Mouse (Mus musculus): ENCODE data around the gene Mcu. TPM values are rescaled to one million over a fixed set of nuclear protein-coding genes. Genes with fewer than 3 reads are reported as not detected.

Mcu gene
- polyA plus RNA-seq, 1 experiment from 2014 or later: 14.6 TPM

DNA sequence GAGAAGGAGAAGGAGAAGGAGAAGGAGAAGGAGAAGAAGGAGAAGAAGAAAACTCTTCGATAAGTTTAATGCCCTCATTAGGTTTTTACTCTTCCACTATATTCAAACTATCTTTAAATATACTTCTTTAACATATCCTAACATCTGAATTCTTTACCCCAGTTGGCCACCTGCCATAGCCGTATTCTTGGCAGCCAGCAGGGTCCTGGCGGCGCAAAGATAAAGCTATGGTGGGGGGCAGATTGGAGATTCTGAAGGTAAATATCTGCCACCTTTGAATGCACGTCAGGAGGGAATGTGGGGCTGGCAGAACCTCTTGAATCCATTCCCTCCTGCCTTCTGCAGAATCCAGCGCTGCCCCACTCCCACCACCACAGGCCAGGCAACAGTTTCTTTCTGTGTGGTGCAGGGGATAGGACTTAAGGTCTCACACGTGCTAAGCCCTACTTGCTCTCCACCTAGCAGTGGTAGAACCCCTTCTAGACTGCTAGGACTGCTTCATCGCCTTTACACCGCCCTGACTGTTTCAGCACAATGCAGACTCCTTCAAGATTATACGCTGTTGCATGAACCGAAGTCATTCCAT is 11.5 kb downstream of the Mcu start:
- Histone ChIP-seq H3K4me2 (no peak overlapping the region), H3K27me3 (replicated peaks) (no peaks in the 10 kb centered on the region), H3K4me3 (no peak overlapping the region), H3K27ac (no peak overlapping the region), H3K9me3 (replicated peaks) (no peaks in the 10 kb centered on the region), H3K9ac (no peak overlapping the region), H3K4me1 (peaks cover 7% of the 10 kb centered on the region; the same call in 1 of the 2 replicates), H3K36me3 (no peaks in the 10 kb centered on the region)
- ATAC-seq: no peak
- 66% methylated on average over 11 of the region's 11 CpGs for WGBS (ENCODE audit: insufficient replicate concordance)

DNA sequence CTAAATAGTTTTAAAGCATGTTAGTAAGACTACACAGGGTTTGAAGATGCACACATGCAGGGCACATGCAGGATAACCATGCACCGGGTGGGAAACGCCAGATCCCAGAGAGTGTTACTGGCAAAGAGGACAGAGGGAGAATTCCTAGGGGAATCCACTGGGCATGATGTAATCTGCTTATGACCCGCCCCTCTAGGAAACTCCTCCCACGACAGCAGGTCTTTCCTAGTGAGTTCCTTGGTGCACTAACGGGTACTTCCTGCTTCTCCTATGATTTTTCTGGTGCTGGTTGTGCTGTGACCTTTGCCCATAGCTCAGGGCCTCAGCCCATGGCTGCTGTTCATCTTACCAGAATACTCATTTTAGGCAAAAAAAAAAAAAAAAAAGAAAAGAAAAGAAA is 12.6 kb downstream of the Mcu start:
- Histone ChIP-seq H3K4me1 (peaks cover 7% of the 10 kb centered on the region; the same call in 1 of the 2 replicates), H3K9me3 (replicated peaks) (no peaks in the 10 kb centered on the region), H3K4me2 (no peak overlapping the region), H3K9ac (no peak overlapping the region), H3K27me3 (replicated peaks) (no peaks in the 10 kb centered on the region), H3K36me3 (no peaks in the 10 kb centered on the region), H3K4me3 (no peak overlapping the region), H3K27ac (no peak overlapping the region)
- WGBS (ENCODE audit: insufficient replicate concordance): 50% methylated on average over 5 of the region's 5 CpGs
- no peak for ATAC-seq

DNA sequence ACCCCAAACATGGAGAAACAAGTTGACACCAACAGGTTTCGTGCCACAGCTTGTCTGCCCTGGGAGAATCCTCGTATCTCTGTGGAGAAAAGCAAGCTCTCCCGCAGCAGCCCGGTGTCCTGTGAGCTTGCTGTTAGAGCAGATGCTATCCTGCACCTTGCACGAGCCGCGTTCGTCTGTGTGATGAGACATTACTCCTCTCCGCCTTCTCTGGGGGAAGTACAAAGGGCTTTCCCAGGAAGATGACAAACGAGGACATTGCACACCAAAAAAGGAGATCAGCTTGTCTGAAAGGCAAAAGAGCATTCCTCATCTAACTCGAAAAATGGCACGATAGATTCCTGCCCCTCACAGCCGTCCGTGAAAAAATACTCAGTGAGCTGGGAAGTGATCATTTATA is 13.6 kb downstream of the Mcu start:
- no peak for ATAC-seq
- H3K9me3 ChIP-seq (replicated peaks): no peaks in the 10 kb centered on the region
- H3K9ac ChIP-seq: no peak overlapping the region
- no peak overlapping the region for H3K4me3 ChIP-seq
- no peaks in the 10 kb centered on the region for H3K27me3 ChIP-seq (replicated peaks)
- 69% methylated on average over 14 of the region's 14 CpGs for WGBS (ENCODE audit: insufficient replicate concordance)
- no peak overlapping the region for H3K27ac ChIP-seq
- no peaks in the 10 kb centered on the region for H3K36me3 ChIP-seq
- H3K4me2 ChIP-seq: no peak overlapping the region
- peaks cover 7% of the 10 kb centered on the region; the same call in 1 of the 2 replicates for H3K4me1 ChIP-seq

DNA sequence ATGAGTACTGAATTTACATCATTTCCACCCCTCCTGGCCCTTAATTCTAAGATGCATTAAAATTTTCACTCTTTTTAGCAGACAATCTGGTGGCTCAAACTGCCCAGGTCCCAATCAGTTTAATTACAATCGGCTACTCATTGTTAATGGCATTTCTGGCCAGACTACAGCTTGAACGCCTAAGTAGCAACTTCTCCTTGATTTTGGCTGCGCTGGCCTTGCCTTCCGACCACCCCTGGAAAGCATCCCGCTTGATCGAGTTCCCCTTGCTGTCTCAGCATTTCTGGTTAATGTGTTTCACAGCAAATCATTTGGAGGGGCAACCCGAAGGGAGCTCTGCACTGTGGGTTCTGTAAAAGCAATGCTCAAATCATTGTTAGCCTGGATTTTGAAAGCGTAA is 14.4 kb downstream of the Mcu start:
- Histone ChIP-seq H3K4me3 (no peak overlapping the region), H3K4me2 (no peak overlapping the region), H3K9ac (no peak overlapping the region), H3K27me3 (replicated peaks) (no peaks in the 10 kb centered on the region), H3K9me3 (replicated peaks) (no peaks in the 10 kb centered on the region), H3K4me1 (peaks cover 7% of the 10 kb centered on the region; the same call in 1 of the 2 replicates), H3K36me3 (peaks cover 4% of the 10 kb centered on the region; the same call in 1 of the 2 replicates), H3K27ac (no peak overlapping the region)
- no peak for ATAC-seq
- 86% methylated on average over 8 of the region's 8 CpGs for WGBS (ENCODE audit: insufficient replicate concordance)

DNA sequence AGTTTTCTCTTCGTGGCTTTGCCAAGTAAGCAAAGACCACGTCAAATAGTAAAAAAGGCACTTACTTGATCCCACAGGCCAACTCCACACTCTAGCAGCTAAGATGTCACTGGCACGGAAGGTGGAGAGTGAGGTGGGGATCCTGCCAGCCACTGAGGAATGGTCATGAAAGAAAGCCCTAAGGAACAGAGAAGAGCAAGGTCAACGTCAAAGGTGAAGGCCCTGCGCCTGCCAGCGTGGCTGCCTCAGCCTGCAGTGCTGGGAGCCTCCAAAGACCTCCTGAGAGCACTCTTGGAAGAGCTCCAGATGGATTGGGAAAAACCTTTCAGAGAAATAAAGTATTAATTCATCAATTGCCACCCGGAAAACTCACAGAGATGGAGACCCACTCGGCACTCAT is 16.0 kb downstream of the Mcu start:
- Histone ChIP-seq H3K9ac (no peak overlapping the region), H3K27me3 (replicated peaks) (no peaks in the 10 kb centered on the region), H3K36me3 (peaks cover 4% of the 10 kb centered on the region; the same call in 1 of the 2 replicates), H3K4me3 (no peak overlapping the region), H3K27ac (no peak overlapping the region), H3K4me1 (peaks cover 7% of the 10 kb centered on the region; the same call in 1 of the 2 replicates), H3K9me3 (replicated peaks) (no peaks in the 10 kb centered on the region), H3K4me2 (no peak overlapping the region)
- ATAC-seq: no peak
- WGBS (ENCODE audit: insufficient replicate concordance): 76% methylated on average over 8 of the region's 8 CpGs

DNA sequence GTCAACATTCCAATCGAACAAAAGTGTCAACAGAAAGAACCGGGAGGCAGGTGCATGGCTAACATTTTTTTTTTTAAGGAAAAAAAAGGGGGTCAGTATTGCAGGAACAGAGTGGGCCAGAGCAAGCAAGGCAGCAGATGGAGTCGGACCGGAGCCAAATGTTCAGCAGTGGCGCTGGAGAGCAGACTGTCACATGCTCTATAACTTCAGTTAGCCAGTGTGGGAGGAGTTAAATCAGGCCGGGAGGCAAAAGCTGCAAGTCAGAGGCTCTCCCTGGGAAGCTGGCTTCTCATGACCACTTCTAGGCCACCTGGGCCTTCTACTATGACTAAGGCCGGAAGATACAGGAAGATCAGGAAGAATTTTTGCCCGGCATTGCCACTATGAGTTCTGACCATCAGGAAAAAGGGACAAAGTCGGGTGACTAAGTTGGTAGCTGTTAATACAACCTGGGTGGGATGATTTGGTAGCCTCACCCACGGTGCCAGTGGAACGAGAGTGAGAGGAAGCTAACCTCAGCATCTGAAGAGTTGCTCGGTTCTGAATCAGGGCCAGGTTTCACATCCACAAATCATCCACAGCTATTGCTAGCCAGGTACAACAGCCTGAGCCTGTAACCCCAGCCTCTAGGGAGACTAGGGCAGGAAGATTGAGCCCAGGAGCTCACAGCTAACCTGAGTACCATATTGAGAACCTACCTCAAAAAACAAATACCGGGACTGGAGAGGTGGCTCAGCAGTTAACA is 22.5 kb downstream of the Mcu start:
- no peak overlapping the region for H3K9ac ChIP-seq
- H3K4me1 ChIP-seq: peaks cover 17% of the 10 kb centered on the region
- no peak overlapping the region for H3K4me3 ChIP-seq
- no peaks in the 10 kb centered on the region for H3K9me3 ChIP-seq (replicated peaks)
- no peaks in the 10 kb centered on the region for H3K27me3 ChIP-seq (replicated peaks)
- no peak for ATAC-seq
- WGBS (ENCODE audit: insufficient replicate concordance): 68% methylated on average over 13 of the region's 13 CpGs
- H3K27ac ChIP-seq: no peak overlapping the region
- peaks cover 4% of the 10 kb centered on the region; the same call in 1 of the 2 replicates for H3K36me3 ChIP-seq
- no peak overlapping the region for H3K4me2 ChIP-seq

DNA sequence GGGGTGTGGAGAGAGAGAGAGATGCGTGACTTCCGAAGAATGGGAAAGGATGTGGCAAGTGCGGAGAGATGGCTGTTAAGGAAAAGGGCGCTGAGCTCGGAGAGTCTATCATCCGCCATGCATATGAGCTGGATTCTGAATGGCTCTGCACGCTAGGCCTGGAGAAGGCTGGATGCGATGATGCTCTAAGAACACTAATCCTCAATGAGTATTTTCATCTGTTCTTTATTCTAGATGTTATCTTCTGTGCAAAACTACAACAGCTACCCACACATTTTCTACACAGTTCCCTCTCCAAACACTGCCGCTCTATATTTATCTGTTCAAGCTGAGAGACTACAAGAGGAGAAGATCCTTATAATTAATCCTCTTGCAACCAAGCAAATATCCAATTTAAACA is 25.9 kb downstream of the Mcu start:
- ATAC-seq: no peak
- Histone ChIP-seq H3K36me3 (no peaks in the 10 kb centered on the region), H3K4me2 (no peak overlapping the region), H3K27ac (no peak overlapping the region), H3K4me1 (peaks cover 22% of the 10 kb centered on the region), H3K9ac (no peak overlapping the region), H3K9me3 (replicated peaks) (no peaks in the 10 kb centered on the region), H3K4me3 (no peak overlapping the region), H3K27me3 (replicated peaks) (no peaks in the 10 kb centered on the region)
- 86% methylated on average over 9 of the region's 9 CpGs for WGBS (ENCODE audit: insufficient replicate concordance)

DNA sequence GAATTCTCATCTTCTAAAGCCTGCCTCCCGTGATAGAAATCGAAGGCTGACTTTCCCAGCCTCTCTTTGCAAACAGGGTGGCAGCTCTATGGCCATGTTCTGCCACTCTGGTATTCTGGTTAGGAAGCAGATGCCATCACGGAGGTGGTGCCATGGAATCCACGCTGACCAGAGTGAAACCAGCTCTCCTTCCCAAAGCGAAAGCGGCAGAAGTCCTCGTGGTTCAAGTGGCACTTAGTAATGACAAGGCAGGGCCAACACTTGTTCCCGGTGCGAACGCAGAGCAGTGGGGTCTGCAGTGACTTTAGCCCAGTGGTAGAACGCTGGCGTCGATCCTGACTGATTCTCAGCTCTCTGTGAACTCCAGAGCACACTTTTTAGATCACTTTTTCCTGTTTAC is 26.6 kb downstream of the Mcu start:
- Histone ChIP-seq H3K27me3 (replicated peaks) (no peaks in the 10 kb centered on the region), H3K4me1 (peaks cover 22% of the 10 kb centered on the region), H3K9ac (peak overlapping the region; percentile 41), H3K4me3 (peak overlapping the region; percentile 29), H3K4me2 (peak overlapping the region; percentile 53), H3K27ac (no peak overlapping the region), H3K9me3 (replicated peaks) (no peaks in the 10 kb centered on the region), H3K36me3 (no peaks in the 10 kb centered on the region)
- 42% methylated on average over 13 of the region's 13 CpGs for WGBS (ENCODE audit: insufficient replicate concordance)
- ATAC-seq: no peak

DNA sequence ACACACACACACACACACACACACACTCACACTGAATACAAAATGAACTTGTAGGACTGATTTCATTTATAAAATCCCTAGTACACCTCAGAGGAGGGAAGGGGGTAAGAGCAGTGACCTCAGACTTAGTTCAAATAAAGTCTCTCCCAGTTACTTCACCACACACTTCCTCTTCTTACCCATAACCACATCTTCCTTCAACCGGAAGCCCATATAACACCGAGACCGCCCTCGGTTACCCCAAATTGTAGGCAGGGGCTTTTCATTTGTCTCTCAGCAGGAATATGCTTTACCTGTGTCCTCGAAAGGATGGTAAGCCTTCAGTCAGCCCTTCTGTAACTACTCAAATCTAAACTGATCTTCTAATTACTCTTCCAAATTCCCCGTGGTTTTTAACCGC is 27.1 kb downstream of the Mcu start:
- H3K9ac ChIP-seq: peak overlapping the region; percentile 41; the same call in 1 of the 2 replicates
- H3K27me3 ChIP-seq (replicated peaks): no peaks in the 10 kb centered on the region
- peak overlapping the region; percentile 53 for H3K4me2 ChIP-seq
- ATAC-seq: no peak
- H3K4me3 ChIP-seq: peak overlapping the region; percentile 29
- H3K36me3 ChIP-seq: no peaks in the 10 kb centered on the region
- WGBS (ENCODE audit: insufficient replicate concordance): 33% methylated on average over 7 of the region's 7 CpGs
- H3K4me1 ChIP-seq: peaks cover 25% of the 10 kb centered on the region
- H3K9me3 ChIP-seq (replicated peaks): no peaks in the 10 kb centered on the region
- H3K27ac ChIP-seq: no peak overlapping the region

DNA sequence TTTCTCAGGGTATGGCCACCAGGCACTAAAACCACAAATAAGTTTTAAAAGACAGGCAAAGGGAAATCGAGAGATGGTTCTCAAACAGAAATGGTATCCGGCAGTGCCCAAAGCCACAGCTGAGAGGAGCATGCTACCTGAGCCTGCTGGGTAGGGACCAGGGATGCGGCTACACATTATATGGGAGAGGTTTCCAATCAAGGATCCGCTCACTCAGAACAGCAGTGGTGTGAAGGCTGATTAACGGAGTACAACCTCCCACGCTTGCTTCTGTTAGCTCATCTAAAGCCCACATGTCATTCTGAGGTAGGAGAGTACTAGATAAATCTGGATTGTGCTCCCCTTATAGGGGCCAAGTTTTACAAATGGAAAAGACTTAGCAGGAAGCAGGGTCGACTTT is 28.4 kb downstream of the Mcu start:
- Histone ChIP-seq H3K4me2 (no peak overlapping the region), H3K27ac (no peak overlapping the region), H3K4me3 (no peak overlapping the region), H3K9me3 (replicated peaks) (no peaks in the 10 kb centered on the region), H3K4me1 (peaks cover 29% of the 10 kb centered on the region), H3K9ac (no peak overlapping the region), H3K36me3 (peaks cover 4% of the 10 kb centered on the region), H3K27me3 (replicated peaks) (no peaks in the 10 kb centered on the region)
- no peak for ATAC-seq
- WGBS (ENCODE audit: insufficient replicate concordance): 69% methylated on average over 7 of the region's 7 CpGs

DNA sequence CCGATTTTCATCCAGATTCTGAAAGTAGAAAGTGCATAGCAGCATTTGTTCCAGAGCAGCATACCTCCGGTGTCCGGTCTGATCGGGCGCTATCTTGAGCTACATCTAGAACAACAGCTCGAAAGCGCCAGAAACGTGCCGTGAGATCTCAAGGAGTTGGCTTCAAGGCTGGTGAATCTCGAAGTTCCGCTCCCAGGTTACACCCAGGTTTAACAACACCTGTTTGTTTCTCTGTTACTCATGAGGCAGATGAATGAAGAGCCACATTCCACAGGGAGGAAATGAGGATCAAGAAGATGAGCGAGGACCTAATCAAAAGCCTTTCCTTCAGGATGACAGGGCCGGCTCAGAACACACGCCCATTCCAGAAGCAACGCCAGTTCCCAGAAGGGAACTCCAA is 29.7 kb downstream of the Mcu start:
- Histone ChIP-seq H3K27me3 (replicated peaks) (no peaks in the 10 kb centered on the region), H3K36me3 (peaks cover 12% of the 10 kb centered on the region), H3K4me1 (peaks cover 40% of the 10 kb centered on the region), H3K4me3 (no peak overlapping the region), H3K27ac (no peak overlapping the region), H3K4me2 (no peak overlapping the region), H3K9ac (no peak overlapping the region), H3K9me3 (replicated peaks) (no peaks in the 10 kb centered on the region)
- ATAC-seq: no peak
- WGBS (ENCODE audit: insufficient replicate concordance): 83% methylated on average over 15 of the region's 15 CpGs

DNA sequence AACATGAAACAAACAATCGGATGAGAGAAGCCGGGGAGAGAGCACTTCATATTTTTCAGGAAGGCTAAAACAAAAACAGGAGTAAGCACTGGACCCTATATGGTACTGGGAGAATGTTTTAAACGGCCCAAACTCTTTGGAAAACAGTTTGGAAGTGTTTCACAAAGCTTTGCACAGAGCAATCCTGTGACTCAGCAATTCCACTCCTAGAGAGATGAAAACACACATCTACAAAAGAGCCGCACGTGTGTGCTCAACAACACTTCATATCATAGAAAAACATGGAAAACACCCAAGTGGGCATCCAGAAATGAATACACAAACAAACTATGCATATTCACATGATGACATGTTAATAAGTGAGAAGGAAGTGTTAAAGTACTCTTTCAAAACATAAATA is 30.9 kb downstream of the Mcu start:
- Histone ChIP-seq H3K27ac (no peak overlapping the region), H3K36me3 (peaks cover 12% of the 10 kb centered on the region), H3K27me3 (replicated peaks) (no peaks in the 10 kb centered on the region), H3K4me3 (no peak overlapping the region), H3K9me3 (replicated peaks) (no peaks in the 10 kb centered on the region), H3K4me1 (peaks cover 46% of the 10 kb centered on the region), H3K4me2 (no peak overlapping the region), H3K9ac (no peak overlapping the region)
- WGBS (ENCODE audit: insufficient replicate concordance): 78% methylated on average over 5 of the region's 5 CpGs
- ATAC-seq: no peak

Measured in liver, embryonic 12.5 days (tissue).